Mouse (Mus musculus): Measurements from ENCODE around the gene Tfrc. TPM values are rescaled to one million over a fixed set of nuclear protein-coding genes. Genes with fewer than 3 reads are reported as not detected.

Tfrc gene
- total and polyA plus RNA-seq, 3 experiments, result 14.2 to 620 (median 507) TPM

DNA sequence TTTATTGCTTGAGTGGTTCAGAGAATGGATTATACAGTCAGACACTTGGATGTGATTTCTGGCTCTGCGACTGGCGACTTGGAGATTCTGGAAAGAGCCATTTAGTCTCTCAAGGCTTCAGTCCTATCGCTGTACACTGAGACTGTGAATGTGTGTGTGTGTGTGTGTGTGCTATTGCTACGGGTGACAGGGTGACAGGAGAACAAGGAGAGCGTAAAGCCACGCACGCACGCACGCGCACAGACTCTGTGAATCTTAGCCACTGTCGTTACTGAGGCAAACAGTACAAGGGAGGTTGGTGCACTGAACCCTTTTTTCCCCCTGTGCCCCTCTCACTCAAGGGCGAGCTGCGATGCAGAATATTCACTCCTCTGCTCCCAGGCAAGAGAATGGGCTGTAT, 33.6 kb downstream of the Tfrc start:
- Histone ChIP-seq H3K36me3 (replicated peaks) (peaks cover 8% of the 10 kb centered on the region), H3K4me3 (ENCODE audit: low read depth, low read length) (no peak overlapping the region), H3K4me1 (ENCODE audit: insufficient read depth, low read depth, low read length) (peaks cover 49% of the 10 kb centered on the region), H3K9me3 (replicated peaks) (no peaks in the 10 kb centered on the region), H3K27me3 (ENCODE audit: insufficient read depth, low read length) (peaks cover 7% of the 10 kb centered on the region)
- ATAC-seq (ENCODE audit: extremely low read depth, insufficient number of reproducible peaks, low FRiP score, poor library complexity, severe bottlenecking), result no peak
- no peak for DNase-seq (ENCODE audit: low spot score)
- TF ChIP-seq POLR2AphosphoS5 (IDR thresholded peaks at IDR 0.05; ENCODE audit: insufficient replicate concordance, low read depth, low read length) (no peak), TAL1 (conservative IDR thresholded peaks at IDR 0.05; ENCODE audit: low read depth, low read length) (no peak), CTCF (IDR thresholded peaks at IDR 0.05; ENCODE audit: low read depth, low read length) (no peak), GATA2 (IDR thresholded peaks at IDR 0.05; ENCODE audit: borderline replicate concordance, low read depth, low read length) (no peak), GATA1 (IDR thresholded peaks at IDR 0.05; ENCODE audit: borderline replicate concordance, low read length) (no peak)

- Histone ChIP-seq H3K36me3 (replicated peaks) (peaks cover 15% of the 10 kb centered on the region), H3K9me3 (replicated peaks) (no peaks in the 10 kb centered on the region), H3K4me3 (ENCODE audit: low read depth, low read length) (peak within 1 kb of the TSS; percentile 81), H3K4me1 (ENCODE audit: insufficient read depth, low read depth, low read length) (peaks cover 50% of the 10 kb centered on the region), H3K27me3 (ENCODE audit: insufficient read depth, low read length) (peaks cover 2% of the 10 kb centered on the region; the same call in 1 of the 2 replicates)
- DNase-seq (ENCODE audit: low spot score), result peak; percentile 76
- no peak for TF ChIP-seq TAL1 (conservative IDR thresholded peaks at IDR 0.05; ENCODE audit: low read depth, low read length)
- no peak for TF ChIP-seq CTCF (IDR thresholded peaks at IDR 0.05; ENCODE audit: low read depth, low read length)
- no peak for ATAC-seq (ENCODE audit: extremely low read depth, insufficient number of reproducible peaks, low FRiP score, poor library complexity, severe bottlenecking)
Observed at GRCm38 (mm10) chr16:32643661-32644061, 34.9 kb downstream of the Tfrc start, which contains the start of gene Tnk2. Tnk2 (plus strand) TSS chr16:32643874.

- no peak for DNase-seq (ENCODE audit: low spot score)
- no peak for ATAC-seq (ENCODE audit: extremely low read depth, insufficient number of reproducible peaks, low FRiP score, poor library complexity, severe bottlenecking)
- Histone ChIP-seq H3K27me3 (ENCODE audit: insufficient read depth, low read length) (peaks cover 2% of the 10 kb centered on the region; the same call in 1 of the 2 replicates), H3K4me1 (ENCODE audit: insufficient read depth, low read depth, low read length) (peaks cover 48% of the 10 kb centered on the region), H3K36me3 (replicated peaks) (peaks cover 21% of the 10 kb centered on the region), H3K9me3 (replicated peaks) (no peaks in the 10 kb centered on the region), H3K4me3 (ENCODE audit: low read depth, low read length) (peak overlapping the region; percentile 81)
- TF ChIP-seq GATA1 (IDR thresholded peaks at IDR 0.05; ENCODE audit: borderline replicate concordance, low read length), result no peak
- no peak for TF ChIP-seq CTCF (IDR thresholded peaks at IDR 0.05; ENCODE audit: low read depth, low read length)
- no peak for TF ChIP-seq TAL1 (conservative IDR thresholded peaks at IDR 0.05; ENCODE audit: low read depth, low read length)
- TF ChIP-seq GATA2 (IDR thresholded peaks at IDR 0.05; ENCODE audit: borderline replicate concordance, low read depth, low read length), result no peak
Observed at GRCm38 (mm10) chr16:32644069-32644800, 35.5 kb downstream of the Tfrc start.

DNA sequence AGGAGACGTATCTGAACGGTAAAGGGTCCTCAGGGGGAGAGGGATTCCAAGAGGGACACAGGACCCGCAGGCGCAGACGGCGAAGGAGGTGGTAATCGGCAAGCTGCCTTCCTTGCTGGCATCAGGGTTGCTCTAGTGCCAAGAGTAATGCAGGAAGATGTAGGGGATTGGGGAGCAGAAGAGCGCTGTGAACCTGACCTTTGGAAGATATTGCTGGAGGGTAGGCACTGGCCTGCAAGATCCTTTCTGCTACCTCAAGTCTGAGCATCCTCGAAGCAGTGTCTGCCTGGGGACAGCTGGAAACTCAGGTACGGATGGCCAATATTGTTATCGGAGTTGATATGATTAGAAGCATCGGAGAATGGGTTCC, 36.1 kb downstream of the Tfrc start:
- Histone ChIP-seq H3K4me1 (ENCODE audit: insufficient read depth, low read depth, low read length) (peaks cover 48% of the 10 kb centered on the region), H3K4me3 (ENCODE audit: low read depth, low read length) (peak overlapping the region; percentile 81), H3K9me3 (replicated peaks) (no peaks in the 10 kb centered on the region), H3K36me3 (replicated peaks) (peaks cover 25% of the 10 kb centered on the region), H3K27me3 (ENCODE audit: insufficient read depth, low read length) (peaks cover 2% of the 10 kb centered on the region; the same call in 1 of the 2 replicates)
- DNase-seq (ENCODE audit: low spot score) (no peak), ATAC-seq (ENCODE audit: extremely low read depth, insufficient number of reproducible peaks, low FRiP score, poor library complexity, severe bottlenecking) (no peak)
- no peak for TF ChIP-seq POLR2AphosphoS5 (IDR thresholded peaks at IDR 0.05; ENCODE audit: insufficient replicate concordance, low read depth, low read length)
- no peak for TF ChIP-seq CTCF (IDR thresholded peaks at IDR 0.05; ENCODE audit: low read depth, low read length)
- TF ChIP-seq GATA1 (IDR thresholded peaks at IDR 0.05; ENCODE audit: borderline replicate concordance, low read length), result no peak
- TF ChIP-seq TAL1 (conservative IDR thresholded peaks at IDR 0.05; ENCODE audit: low read depth, low read length), result no peak
- TF ChIP-seq GATA2 (IDR thresholded peaks at IDR 0.05; ENCODE audit: borderline replicate concordance, low read depth, low read length), result no peak

DNA sequence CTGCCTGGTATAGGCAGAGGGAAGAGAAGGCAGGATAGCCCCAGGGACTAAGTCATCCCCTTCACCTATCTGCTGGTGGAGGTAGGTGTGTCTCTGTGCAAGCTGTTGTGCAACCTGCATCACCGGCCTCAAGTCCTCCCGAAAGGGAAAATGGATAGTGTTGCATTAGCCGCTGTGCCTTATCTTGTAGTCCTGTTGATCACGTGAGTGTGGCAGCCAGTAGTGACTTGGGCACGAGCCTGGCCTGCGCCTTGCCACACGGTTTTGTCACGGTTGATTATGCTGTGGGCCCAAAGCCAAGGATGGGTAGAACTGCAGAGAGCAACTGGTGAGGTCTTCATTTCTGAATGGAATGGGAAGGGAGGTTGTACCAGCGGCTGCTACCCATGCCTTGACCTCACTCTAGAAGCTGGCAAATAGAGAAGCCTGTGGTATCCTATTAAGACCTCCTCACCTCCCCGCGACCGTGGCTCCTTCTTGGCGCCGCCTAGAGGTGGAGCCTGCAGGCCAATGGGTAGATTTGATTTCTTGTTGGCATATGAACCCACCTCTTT, 36.7 kb downstream of the Tfrc start:
- TF ChIP-seq GATA2 (IDR thresholded peaks at IDR 0.05; ENCODE audit: borderline replicate concordance, low read depth, low read length) (no peak), CTCF (IDR thresholded peaks at IDR 0.05; ENCODE audit: low read depth, low read length) (peak; percentile 25; the same call in 1 of the 2 replicates)
- no peaks in the 10 kb centered on the region for H3K9me3 ChIP-seq (replicated peaks)
- no peak for DNase-seq (ENCODE audit: low spot score)
- peaks cover 45% of the 10 kb centered on the region for H3K4me1 ChIP-seq (ENCODE audit: insufficient read depth, low read depth, low read length)
- H3K4me3 ChIP-seq (ENCODE audit: low read depth, low read length), result peak overlapping the region; percentile 81
- peaks cover 2% of the 10 kb centered on the region; the same call in 1 of the 2 replicates for H3K27me3 ChIP-seq (ENCODE audit: insufficient read depth, low read length)
- peak; percentile 75 for ATAC-seq (ENCODE audit: extremely low read depth, insufficient number of reproducible peaks, low FRiP score, poor library complexity, severe bottlenecking)
- peaks cover 25% of the 10 kb centered on the region for H3K36me3 ChIP-seq (replicated peaks)

GRCm38 (mm10) chr16:32646014-32646413, 37.3 kb downstream of the Tfrc start:
- peaks cover 2% of the 10 kb centered on the region; the same call in 1 of the 2 replicates for H3K27me3 ChIP-seq (ENCODE audit: insufficient read depth, low read length)
- no peaks in the 10 kb centered on the region for H3K9me3 ChIP-seq (replicated peaks)
- TF ChIP-seq CTCF (IDR thresholded peaks at IDR 0.05; ENCODE audit: low read depth, low read length) (no peak), TAL1 (conservative IDR thresholded peaks at IDR 0.05; ENCODE audit: low read depth, low read length) (no peak), POLR2AphosphoS5 (IDR thresholded peaks at IDR 0.05; ENCODE audit: insufficient replicate concordance, low read depth, low read length) (no peak), GATA2 (IDR thresholded peaks at IDR 0.05; ENCODE audit: borderline replicate concordance, low read depth, low read length) (no peak)
- peaks cover 49% of the 10 kb centered on the region for H3K4me1 ChIP-seq (ENCODE audit: insufficient read depth, low read depth, low read length)
- peaks cover 29% of the 10 kb centered on the region for H3K36me3 ChIP-seq (replicated peaks)
- ATAC-seq (ENCODE audit: extremely low read depth, insufficient number of reproducible peaks, low FRiP score, poor library complexity, severe bottlenecking), result no peak
- H3K4me3 ChIP-seq (ENCODE audit: low read depth, low read length), result peak overlapping the region; percentile 81; the same call in 1 of the 2 replicates
- no peak for DNase-seq (ENCODE audit: low spot score)
